Mouse (Mus musculus): ENCODE results near the gene Emp1. TPM values are rescaled to one million over a fixed set of nuclear protein-coding genes. Genes with fewer than 3 reads are reported as not detected.

Gene Emp1
- polyA plus RNA-seq (2012; rRNA removed), result 10.5 and 18.1 TPM in 2 replicates

DNA sequence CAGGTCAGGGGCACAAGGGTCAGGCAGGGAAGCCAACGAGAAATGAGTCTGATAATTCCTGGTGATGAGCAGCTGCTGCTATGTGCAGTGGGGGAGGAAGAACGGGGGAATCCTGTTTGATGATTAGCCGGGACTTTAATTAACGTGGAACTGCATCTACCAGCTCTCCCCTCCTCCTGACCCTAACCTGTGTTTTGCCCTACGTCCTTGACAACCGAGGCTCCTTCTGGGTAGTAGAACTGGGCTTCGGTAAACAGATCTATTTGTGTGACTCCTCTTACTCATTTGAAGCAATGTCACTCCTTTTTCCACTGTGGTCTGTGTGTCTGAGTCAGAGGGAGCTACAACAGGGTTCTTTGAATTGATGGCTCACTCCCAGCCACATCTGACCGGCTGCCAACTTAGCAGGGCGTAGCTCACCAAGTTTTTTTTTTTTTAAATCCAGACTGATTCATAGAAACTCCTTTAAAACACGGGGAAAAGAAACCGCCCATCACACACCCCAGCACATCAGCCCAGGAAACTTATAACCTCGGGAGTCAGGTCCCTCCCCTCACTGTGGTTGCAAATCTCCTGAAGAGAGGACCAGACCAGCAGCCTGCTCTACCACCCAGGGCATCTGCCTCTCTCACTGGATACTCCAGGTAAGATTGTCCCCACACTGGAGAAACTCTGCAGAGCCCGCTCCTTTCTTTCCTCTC, at the start of gene Emp1:
Gene Emp1, plus strand, starts transcription at position 87 of the 701 bp plus-strand sequence.
- Histone ChIP-seq H3K27ac (ENCODE audit: insufficient read depth, low read length) (peak within 1 kb of the TSS; percentile 12; the same call in 1 of the 2 replicates), H3K27me3 (ENCODE audit: control insufficient read depth, insufficient read depth, low read length) (0 out of 2 replicates have a peak, but pooled peaks cover 2% of the 10 kb centered on the region), H3K4me3 (ENCODE audit: extremely low read depth, insufficient read depth, insufficient read length) (peak within 1 kb of the TSS; percentile 20; the same call in 1 of the 2 replicates), H3K4me1 (ENCODE audit: control insufficient read depth, insufficient read depth, insufficient read length) (peaks cover 13% of the 10 kb centered on the region; the same call in 1 of the 2 replicates), H3K36me3 (ENCODE audit: control insufficient read depth, insufficient read depth, low read length) (no peaks in the 10 kb centered on the region)
- DNase-seq (ENCODE audit: low read depth in 1 of 2, low spot score in 2 of 2), result peak in 1 of 2 experiments; percentile 12
- 24% methylated on average over 13 of the region's 13 CpGs for whole genome bisulfite sequencing
- no peak for TF ChIP-seq POLR2A (IDR thresholded peaks at IDR 0.05; ENCODE audit: low read depth, low read length)
- TF ChIP-seq CTCF (IDR thresholded peaks at IDR 0.05; ENCODE audit: extremely low read depth, insufficient read depth, insufficient read length, insufficient replicate concordance), result no peak

DNA sequence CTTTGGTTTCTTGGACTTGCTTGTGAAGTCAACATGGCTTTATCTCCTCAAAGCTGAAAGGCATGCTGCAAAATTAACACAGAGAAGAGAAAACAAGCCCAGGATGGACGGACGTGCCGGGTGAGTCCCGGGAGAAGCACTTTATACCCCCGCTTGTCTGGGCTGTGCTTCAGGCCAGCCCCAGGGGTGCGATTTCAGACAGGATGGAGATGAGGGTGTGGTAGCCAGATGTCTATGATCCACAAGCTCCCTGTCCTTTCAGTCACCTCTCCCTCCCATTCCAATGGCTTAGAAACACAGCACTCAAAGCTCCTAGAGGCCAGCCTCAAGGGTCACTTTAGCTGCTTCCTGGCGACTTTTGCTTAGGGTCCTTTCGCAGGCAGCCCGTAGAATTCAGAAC, 48.4 kb upstream of the Emp1 start:
- 85% methylated on average over 9 of the region's 9 CpGs for WGBS
- H3K36me3 ChIP-seq (ENCODE audit: control insufficient read depth, insufficient read depth, low read length), result no peaks in the 10 kb centered on the region
- DNase-seq (ENCODE audit: low read depth in 1 of 2, low spot score in 2 of 2), result no peak

DNA sequence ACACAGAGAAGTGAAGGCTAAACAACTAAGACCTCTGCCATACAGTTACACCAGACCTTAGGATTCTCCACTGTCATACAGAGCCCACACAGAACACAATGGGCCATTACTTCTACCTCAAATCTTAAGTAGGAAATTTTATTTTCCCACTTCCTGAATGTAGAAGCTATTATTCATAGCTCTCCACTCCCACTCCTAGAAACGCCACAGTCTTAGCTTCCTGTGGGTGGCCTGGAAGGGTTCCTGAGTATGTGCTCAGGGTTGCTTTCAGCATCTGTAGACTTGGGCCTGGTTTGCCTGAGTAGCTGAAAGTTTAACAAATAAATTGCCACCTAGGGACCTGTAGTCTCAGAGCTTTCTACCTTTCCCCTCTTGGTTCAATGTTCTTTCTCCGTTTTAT, 46.2 kb upstream of the Emp1 start:
- WGBS, result 52% methylated on average over 2 of the region's 2 CpGs
- TF ChIP-seq CTCF (IDR thresholded peaks at IDR 0.05; ENCODE audit: extremely low read depth, insufficient read depth, insufficient read length, insufficient replicate concordance) (no peak), POLR2A (IDR thresholded peaks at IDR 0.05; ENCODE audit: low read depth, low read length) (no peak)
- H3K27me3 ChIP-seq (ENCODE audit: control insufficient read depth, insufficient read depth, low read length), result no peaks in the 10 kb centered on the region
- H3K4me3 ChIP-seq (ENCODE audit: extremely low read depth, insufficient read depth, insufficient read length), result no peak overlapping the region
- no peak overlapping the region for H3K27ac ChIP-seq (ENCODE audit: insufficient read depth, low read length)
- H3K4me1 ChIP-seq (ENCODE audit: control insufficient read depth, insufficient read depth, insufficient read length), result no peaks in the 10 kb centered on the region
- no peak for DNase-seq (ENCODE audit: low read depth in 1 of 2, low spot score in 2 of 2)
- H3K36me3 ChIP-seq (ENCODE audit: control insufficient read depth, insufficient read depth, low read length), result no peaks in the 10 kb centered on the region

More for the DNA sequence above, 48.4 kb upstream of the Emp1 start:
- Histone ChIP-seq H3K27ac (ENCODE audit: insufficient read depth, low read length) (no peak overlapping the region), H3K27me3 (ENCODE audit: control insufficient read depth, insufficient read depth, low read length) (no peaks in the 10 kb centered on the region), H3K4me3 (ENCODE audit: extremely low read depth, insufficient read depth, insufficient read length) (no peak overlapping the region), H3K4me1 (ENCODE audit: control insufficient read depth, insufficient read depth, insufficient read length) (no peaks in the 10 kb centered on the region)
- TF ChIP-seq CTCF (IDR thresholded peaks at IDR 0.05; ENCODE audit: extremely low read depth, insufficient read depth, insufficient read length, insufficient replicate concordance), result no peak
- TF ChIP-seq POLR2A (IDR thresholded peaks at IDR 0.05; ENCODE audit: low read depth, low read length), result no peak

GRCm38 (mm10) chr6:135319431-135319933, 42.9 kb upstream of the Emp1 start:
- H3K4me1 ChIP-seq (ENCODE audit: control insufficient read depth, insufficient read depth, insufficient read length), result peaks cover 14% of the 10 kb centered on the region; the same call in 1 of the 2 replicates
- WGBS, result 92% methylated on average over 5 of the region's 5 CpGs
- no peak for TF ChIP-seq CTCF (IDR thresholded peaks at IDR 0.05; ENCODE audit: extremely low read depth, insufficient read depth, insufficient read length, insufficient replicate concordance)
- TF ChIP-seq POLR2A (IDR thresholded peaks at IDR 0.05; ENCODE audit: low read depth, low read length), result no peak

DNA sequence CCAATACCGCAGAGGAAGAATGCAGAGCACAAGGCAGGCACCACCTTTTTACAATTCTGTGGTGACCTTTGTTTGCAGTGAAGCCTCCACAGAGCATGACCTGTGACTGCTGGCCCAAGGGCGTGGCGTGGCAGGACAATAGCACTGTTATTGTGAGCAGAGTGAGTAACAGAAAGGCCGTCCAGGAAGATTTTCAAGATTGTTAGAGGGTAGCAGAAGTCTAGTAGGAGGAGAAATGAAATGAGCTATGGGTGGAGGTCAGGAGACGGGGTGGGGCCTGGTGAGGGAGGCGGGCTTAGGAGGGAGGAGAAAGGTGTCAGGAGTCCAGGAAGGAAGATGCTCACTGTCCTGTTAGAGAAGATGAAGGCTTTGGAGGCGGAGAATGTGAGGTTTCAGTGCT, 39.6 kb upstream of the Emp1 start:
- Histone ChIP-seq H3K4me1 (ENCODE audit: control insufficient read depth, insufficient read depth, insufficient read length) (peaks cover 19% of the 10 kb centered on the region; the same call in 1 of the 2 replicates), H3K36me3 (ENCODE audit: control insufficient read depth, insufficient read depth, low read length) (no peaks in the 10 kb centered on the region), H3K27ac (ENCODE audit: insufficient read depth, low read length) (no peak overlapping the region), H3K27me3 (ENCODE audit: control insufficient read depth, insufficient read depth, low read length) (no peaks in the 10 kb centered on the region), H3K4me3 (ENCODE audit: extremely low read depth, insufficient read depth, insufficient read length) (no peak overlapping the region)
- no peak for DNase-seq (ENCODE audit: low read depth in 1 of 2, low spot score in 2 of 2)
- 47% methylated on average over 7 of the region's 7 CpGs for WGBS
- TF ChIP-seq CTCF (IDR thresholded peaks at IDR 0.05; ENCODE audit: extremely low read depth, insufficient read depth, insufficient read length, insufficient replicate concordance), result no peak
- no peak for TF ChIP-seq POLR2A (IDR thresholded peaks at IDR 0.05; ENCODE audit: low read depth, low read length)

More at GRCm38 (mm10) chr6:135319431-135319933, 42.9 kb upstream of the Emp1 start:
- H3K27me3 ChIP-seq (ENCODE audit: control insufficient read depth, insufficient read depth, low read length), result no peaks in the 10 kb centered on the region
- H3K27ac ChIP-seq (ENCODE audit: insufficient read depth, low read length), result no peak overlapping the region
- no peaks in the 10 kb centered on the region for H3K36me3 ChIP-seq (ENCODE audit: control insufficient read depth, insufficient read depth, low read length)
- no peak for DNase-seq (ENCODE audit: low read depth in 1 of 2, low spot score in 2 of 2)
- no peak overlapping the region for H3K4me3 ChIP-seq (ENCODE audit: extremely low read depth, insufficient read depth, insufficient read length)

DNA sequence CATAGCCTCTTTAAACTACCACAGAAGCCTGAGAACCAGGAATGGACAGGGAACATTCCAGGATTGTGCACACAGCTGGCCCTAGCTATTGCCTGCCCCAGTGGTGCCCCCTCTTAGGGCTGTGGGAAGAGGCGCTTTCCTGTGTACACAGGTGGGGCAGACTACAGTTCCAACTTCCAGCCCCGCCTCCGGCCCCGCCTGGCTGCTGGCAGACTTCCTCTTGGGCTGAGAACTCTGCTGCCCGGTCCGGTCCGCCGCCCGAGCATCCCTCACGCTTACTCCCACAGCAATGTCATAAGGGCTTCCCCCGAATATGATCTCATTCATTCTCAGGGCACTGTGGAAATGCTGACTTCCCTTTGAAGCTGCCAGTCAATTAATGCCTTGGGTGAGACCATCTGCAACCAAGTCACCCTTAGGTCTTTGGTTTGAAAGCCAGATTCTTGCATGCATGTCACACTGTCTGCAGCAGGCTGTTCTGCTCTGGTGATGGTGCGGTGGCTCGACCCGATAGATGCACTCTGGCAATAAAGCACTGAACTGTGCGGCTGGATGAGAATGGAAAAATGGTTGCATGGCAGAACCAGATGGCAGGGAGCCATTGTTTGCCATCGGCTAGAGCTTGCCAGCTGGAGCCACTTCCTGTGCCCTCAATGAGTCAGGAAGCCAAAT, 38.9 kb upstream of the Emp1 start:
- DNase-seq (ENCODE audit: low read depth in 1 of 2, low spot score in 2 of 2), result peak in 1 of 2 experiments; percentile 47
- H3K4me1 ChIP-seq (ENCODE audit: control insufficient read depth, insufficient read depth, insufficient read length), result peaks cover 19% of the 10 kb centered on the region; the same call in 1 of the 2 replicates
- TF ChIP-seq CTCF (IDR thresholded peaks at IDR 0.05; ENCODE audit: extremely low read depth, insufficient read depth, insufficient read length, insufficient replicate concordance) (no peak), POLR2A (IDR thresholded peaks at IDR 0.05; ENCODE audit: low read depth, low read length) (no peak)
- H3K27me3 ChIP-seq (ENCODE audit: control insufficient read depth, insufficient read depth, low read length), result no peaks in the 10 kb centered on the region
- no peaks in the 10 kb centered on the region for H3K36me3 ChIP-seq (ENCODE audit: control insufficient read depth, insufficient read depth, low read length)
- no peak overlapping the region for H3K4me3 ChIP-seq (ENCODE audit: extremely low read depth, insufficient read depth, insufficient read length)
- WGBS, result under 1% methylated on average over 16 of the region's 16 CpGs
- H3K27ac ChIP-seq (ENCODE audit: insufficient read depth, low read length), result no peak overlapping the region
